Mouse (Mus musculus) intestine, postnatal 0 days (tissue): ENCODE data around the gene Cav1. TPM values are rescaled to one million over a fixed set of nuclear protein-coding genes. Genes with fewer than 3 reads are reported as not detected.

Experiments used
- ATAC-seq: fragments of 200-750 bp; cut with Nextera tagmentation; 2 replicates; pipeline ENCODE4 v1.8.0; 2017; ENCODE audit warnings: mild to moderate bottlenecking, moderate TSS enrichment, moderate library complexity
- H3K27ac ChIP-seq: fragments of 300-500 bp; sonication (generic); 2 replicates; pipeline ENCODE4 v1.5.1; 2014; ENCODE audit warnings: mild to moderate bottlenecking, low read depth, low read length, moderate library complexity
- H3K27me3 ChIP-seq: fragments of 300-500 bp; sonication (generic); replicated peaks from 2 replicates; pipeline ENCODE4 v1.6.1; 2014; ENCODE audit warnings: low read length, mixed read lengths; ENCODE audit not compliant: control insufficient read depth, insufficient read depth
- H3K36me3 ChIP-seq: fragments of 300-500 bp; sonication (generic); 2 replicates; pipeline ENCODE4 v1.6.1; 2014; ENCODE audit warnings: mild to moderate bottlenecking, moderate library complexity; ENCODE audit not compliant: control insufficient read depth, insufficient read depth
- H3K4me1 ChIP-seq: fragments of 300-500 bp; sonication (generic); replicated peaks from 2 replicates; pipeline ENCODE4 v1.6.1; 2014; ENCODE audit warnings: antibody characterized with exemption, low read length, mixed read lengths; ENCODE audit not compliant: control insufficient read depth, insufficient read depth
- H3K4me2 ChIP-seq: fragments of 300-500 bp; sonication (generic); replicated peaks from 2 replicates; pipeline ENCODE4 v1.6.1; 2014; ENCODE audit warnings: low read depth, mild to moderate bottlenecking, moderate library complexity
- H3K4me3 ChIP-seq: fragments of 300-500 bp; sonication (generic); 2 replicates; pipeline ENCODE4 v1.5.1; 2014; ENCODE audit warnings: low read depth, low read length
- H3K9ac ChIP-seq: fragments of 300-500 bp; sonication (generic); 2 replicates; pipeline ENCODE4 v1.6.1; 2014; ENCODE audit warnings: mild to moderate bottlenecking, low read depth, low read length
- H3K9me3 ChIP-seq: fragments of 300-500 bp; sonication (generic); 2 replicates; pipeline ENCODE4 v1.6.1; 2016; ENCODE audit warnings: mixed run types; ENCODE audit not compliant: control insufficient read depth
- CTCF ChIP-seq: sonication (generic); IDR thresholded peaks from 2 replicates; pipeline ENCODE4 v1.5.1; 2016; ENCODE audit warnings: low read depth, mild to moderate bottlenecking, control low read depth, antibody characterized with exemption, moderate library complexity
- WGBS: fragments of 180-500 bp; shearing (Covaris S2); extraction: QIAGEN DNeasy Blood & Tissue Kit; methylation state at CpG from one replicate; pipeline ENCODE4 v1.1.7; 2014; 5-methylcytosine and 5-hydroxymethylcytosine counted together
- polyA plus RNA-seq: library from polyadenylated mRNA; unstranded; fragments of >200 nt; fragmentation: Nextera tagmentation; extraction: Ambion mirVana; gene quantifications from 2 replicates; pipeline ENCODE4 v1.2.1, GENCODE M21; 2015

Cav1 gene
- polyA plus RNA-seq, 1 experiment from 2014 or later, result 141 TPM

DNA sequence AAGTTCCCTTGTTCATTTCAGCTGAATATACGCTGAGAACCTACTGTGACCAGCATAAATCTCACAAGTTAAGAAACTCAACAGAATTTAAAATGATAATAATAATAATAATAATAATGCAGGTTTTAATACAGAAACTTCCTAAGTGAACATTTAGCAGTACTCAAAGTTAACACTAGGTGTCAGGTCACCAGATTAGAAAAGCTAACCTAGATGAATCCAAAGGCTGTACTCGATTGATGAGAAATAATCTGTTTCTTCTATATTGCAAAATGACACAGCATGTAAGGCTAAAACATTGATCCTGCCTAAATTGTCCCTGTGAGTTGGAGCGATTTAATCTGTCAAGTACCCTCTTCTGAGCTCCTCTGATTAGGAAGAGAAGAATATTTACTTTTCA lies 56.6 kb downstream of the Cav1 start:
- no peak for ATAC-seq
- no peak overlapping the region for H3K4me3 ChIP-seq

DNA sequence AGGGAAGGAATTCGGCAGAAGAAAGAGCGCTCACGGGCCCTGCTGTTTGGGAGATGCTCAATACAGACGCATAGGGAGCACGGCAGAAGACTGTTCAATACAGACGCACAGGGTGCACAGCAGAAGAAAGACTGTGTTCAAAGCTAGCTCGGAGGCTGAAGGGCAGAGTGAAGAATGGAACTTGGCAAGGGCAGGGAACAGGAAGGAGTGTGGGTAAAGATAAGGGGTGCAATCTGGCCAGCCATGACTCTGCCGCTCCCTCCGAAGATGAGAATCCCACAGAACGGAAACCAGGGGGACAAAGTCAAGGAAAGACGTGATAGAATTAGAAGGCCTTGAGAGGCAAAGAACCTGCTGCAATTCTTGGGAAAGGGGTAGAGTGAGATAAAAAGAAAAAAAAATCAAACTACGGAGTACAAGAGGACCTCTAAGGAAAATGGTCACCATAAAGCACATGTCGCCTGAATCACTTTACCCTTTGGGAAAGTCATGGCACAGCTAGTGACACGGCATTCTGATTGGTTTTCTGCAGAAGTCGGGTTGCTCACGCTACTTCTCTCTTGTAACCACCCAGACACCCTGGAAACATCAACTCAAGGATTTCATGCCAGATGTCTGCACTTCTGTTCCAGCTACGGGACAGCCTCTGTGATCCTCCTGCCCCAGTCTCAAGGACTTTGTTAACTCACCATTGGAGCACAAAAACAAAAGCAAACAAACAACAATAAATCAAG lies 57.5 kb downstream of the Cav1 start:
- H3K4me2 ChIP-seq, result no peak overlapping the region
- 76% methylated on average over 17 of the region's 17 CpGs for WGBS
- H3K4me3 ChIP-seq, result no peak overlapping the region
- H3K9me3 ChIP-seq, result no peaks in the 10 kb centered on the region
- H3K27ac ChIP-seq, result no peak overlapping the region
- H3K36me3 ChIP-seq, result no peaks in the 10 kb centered on the region
- H3K4me1 ChIP-seq, result no peaks in the 10 kb centered on the region
- no peak for ATAC-seq
- no peaks in the 10 kb centered on the region for H3K27me3 ChIP-seq
- no peak for TF ChIP-seq CTCF
- no peak overlapping the region for H3K9ac ChIP-seq

More for the DNA sequence above, 56.6 kb downstream of the Cav1 start:
- Histone ChIP-seq H3K9me3 (no peaks in the 10 kb centered on the region), H3K36me3 (no peaks in the 10 kb centered on the region), H3K4me1 (no peaks in the 10 kb centered on the region), H3K4me2 (no peak overlapping the region), H3K27me3 (no peaks in the 10 kb centered on the region), H3K9ac (no peak overlapping the region), H3K27ac (no peak overlapping the region)
- 35% methylated on average over 3 of the region's 3 CpGs for whole genome bisulfite sequencing
- peak; percentile 67 for TF ChIP-seq CTCF

DNA sequence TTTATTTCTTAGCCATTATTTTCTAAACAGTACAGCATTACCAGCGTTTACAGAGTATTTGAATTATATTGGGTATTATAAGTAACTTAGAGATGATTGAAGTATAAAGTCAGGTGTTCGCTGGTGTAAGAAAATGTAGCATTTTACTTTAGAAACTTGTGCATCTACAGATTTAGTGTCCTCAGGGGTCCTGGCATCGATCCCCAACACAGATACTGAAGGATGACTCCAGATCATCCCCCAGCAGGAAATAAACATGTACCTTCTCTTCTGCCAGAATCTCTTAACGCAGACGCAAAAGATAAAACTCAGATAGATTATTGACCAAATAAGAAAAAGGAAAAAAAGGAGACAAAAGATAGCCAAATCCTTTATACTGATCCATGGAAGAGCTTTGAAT lies 68.2 kb downstream of the Cav1 start:
- Histone ChIP-seq H3K36me3 (no peaks in the 10 kb centered on the region), H3K27me3 (no peaks in the 10 kb centered on the region), H3K4me1 (no peaks in the 10 kb centered on the region), H3K9ac (no peak overlapping the region), H3K27ac (no peak overlapping the region), H3K9me3 (no peaks in the 10 kb centered on the region), H3K4me3 (no peak overlapping the region), H3K4me2 (no peak overlapping the region)
- ATAC-seq, result no peak
- WGBS, result 82% methylated on average over 5 of the region's 5 CpGs
- no peak for TF ChIP-seq CTCF

DNA sequence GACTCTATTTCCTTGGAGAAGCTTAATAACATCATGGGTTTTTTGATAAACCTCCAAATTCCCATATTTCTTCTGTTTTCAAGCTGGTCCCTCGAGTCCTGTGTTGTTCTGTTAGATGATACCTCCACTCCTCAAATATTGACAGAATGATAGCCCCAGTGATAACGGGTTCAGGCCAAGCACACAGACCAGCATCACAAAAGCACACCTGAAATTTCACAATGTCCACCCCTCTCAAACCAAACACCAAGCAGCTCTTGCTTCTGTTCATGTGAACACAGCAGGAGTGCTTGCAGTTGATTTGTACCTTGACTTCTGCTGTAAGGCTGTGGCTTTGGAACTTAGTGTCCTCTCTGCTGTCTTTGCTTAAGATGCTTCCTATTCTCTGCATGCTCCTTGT lies 71.2 kb downstream of the Cav1 start:
- Histone ChIP-seq H3K9me3 (no peaks in the 10 kb centered on the region), H3K4me2 (no peak overlapping the region), H3K4me3 (no peak overlapping the region), H3K9ac (no peak overlapping the region), H3K36me3 (no peaks in the 10 kb centered on the region), H3K4me1 (no peaks in the 10 kb centered on the region), H3K27ac (no peak overlapping the region), H3K27me3 (no peaks in the 10 kb centered on the region)
- no peak for TF ChIP-seq CTCF
- WGBS, result 39% methylated on average over 2 of the region's 2 CpGs
- ATAC-seq, result no peak

DNA sequence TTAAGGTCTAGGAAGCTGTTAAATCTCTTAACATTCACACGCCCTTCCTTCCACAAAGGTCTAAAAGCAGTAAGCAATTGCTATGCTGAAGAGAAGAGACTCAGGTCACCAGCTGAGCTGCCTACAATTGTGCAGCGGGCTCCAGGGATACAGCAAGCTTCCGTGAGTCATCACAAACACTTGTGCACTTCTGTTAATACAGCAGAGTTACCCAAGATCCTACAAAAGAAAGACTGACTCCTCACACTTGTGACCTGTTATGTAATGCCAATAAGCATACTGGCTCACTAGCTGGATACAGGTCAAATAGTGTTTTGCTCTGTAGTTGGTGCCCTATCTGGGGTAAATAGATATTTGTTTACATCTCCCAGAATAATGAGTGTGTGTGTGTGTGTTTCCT lies 74.0 kb downstream of the Cav1 start:
- Histone ChIP-seq H3K27ac (no peak overlapping the region), H3K4me1 (no peaks in the 10 kb centered on the region), H3K4me2 (no peak overlapping the region), H3K27me3 (no peaks in the 10 kb centered on the region), H3K9me3 (no peaks in the 10 kb centered on the region), H3K36me3 (no peaks in the 10 kb centered on the region), H3K9ac (no peak overlapping the region), H3K4me3 (no peak overlapping the region)
- 64% methylated on average over 3 of the region's 3 CpGs for WGBS
- no peak for ATAC-seq
- TF ChIP-seq CTCF, result no peak

DNA sequence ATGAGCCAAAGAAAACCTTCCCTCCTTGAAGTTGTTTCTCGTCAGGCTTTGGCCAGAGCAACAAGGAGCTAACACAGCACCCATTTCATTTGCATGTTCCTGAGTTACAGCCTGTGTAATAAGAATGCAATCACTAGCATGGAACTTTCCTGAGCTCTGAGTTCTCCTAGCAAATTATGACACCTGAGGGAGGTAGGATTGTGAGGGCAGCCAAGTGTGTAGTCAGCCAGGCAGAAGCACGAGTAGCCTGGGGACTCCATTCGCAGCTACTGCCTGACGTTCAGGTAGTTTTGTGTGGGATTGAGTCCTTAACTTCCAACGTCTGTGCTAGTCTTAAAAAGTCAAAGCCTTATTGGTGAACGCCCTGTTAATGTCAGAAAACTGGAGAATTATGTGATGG lies 75.6 kb downstream of the Cav1 start:
- Histone ChIP-seq H3K4me1 (no peaks in the 10 kb centered on the region), H3K27me3 (no peaks in the 10 kb centered on the region), H3K27ac (no peak overlapping the region), H3K36me3 (no peaks in the 10 kb centered on the region), H3K4me2 (no peak overlapping the region), H3K9me3 (no peaks in the 10 kb centered on the region), H3K4me3 (no peak overlapping the region), H3K9ac (no peak overlapping the region)
- 79% methylated on average over 6 of the region's 6 CpGs for WGBS
- no peak for ATAC-seq
- no peak for TF ChIP-seq CTCF
